ENCODE assay signal across 38 mouse cellular contexts in genomic region chr19:4091383-4091782, GRCm38 (mm10). TPM values are rescaled to one million over a fixed set of nuclear protein-coding genes. Genes with fewer than 3 reads are reported as not detected.
"Had no signal": no experiment of that assay in that cellular context is flagged by ENCODE, and none has a peak within 500 bp of the region (broad histone marks: within the 10 kb centered on the region; RNA-seq: fewer than 3 reads in every experiment).

No protein-coding gene starts in this region.

- DNase-seq: gastrocnemius, adult 2 months; gastrocnemius, postnatal 10 days; gastrocnemius, postnatal 25 days; heart, adult 18-20 months; heart, postnatal 10 days; kidney, adult 18-20 months; kidney, adult 8-10 months; kidney, postnatal 10 days; kidney, postnatal 25 days; kidney, postnatal 4 days; liver; liver, embryonic 13.5 days had no signal

- H3K27me3 ChIP-seq: hindbrain, embryonic 12.5 days; intestine, embryonic 15.5 days had no signal

- H3K4me3 ChIP-seq: gastrocnemius, adult 2 months; heart, embryonic 10.5 days; heart, embryonic 12.5 days; hindbrain, embryonic 12.5 days; intestine, embryonic 15.5 days; layer of hippocampus, adult 2 months; left cerebral cortex, adult 2 months; limb, embryonic 10.5 days; limb, embryonic 12.5 days; liver, embryonic 13.5 days had no signal

- H3K4me2 ChIP-seq: heart, embryonic 12.5 days; hindbrain, embryonic 12.5 days; hindbrain, embryonic 14.5 days; intestine, embryonic 15.5 days; limb, embryonic 12.5 days; liver, embryonic 11.5 days; liver, embryonic 13.5 days had no signal

- H3K27ac ChIP-seq: gastrocnemius, adult 2 months; heart, embryonic 10.5 days; hindbrain, embryonic 12.5 days; hindbrain, embryonic 14.5 days; intestine, embryonic 15.5 days; layer of hippocampus, adult 2 months; left cerebral cortex, adult 2 months; limb, embryonic 10.5 days; limb, embryonic 12.5 days; liver, embryonic 13.5 days had no signal

- H3K9ac ChIP-seq: heart, embryonic 12.5 days; hindbrain, embryonic 12.5 days; hindbrain, embryonic 14.5 days; intestine, embryonic 15.5 days; limb, embryonic 12.5 days; liver, embryonic 13.5 days had no signal

- H3K9me3 ChIP-seq: heart, embryonic 10.5 days; heart, embryonic 12.5 days; hindbrain, embryonic 12.5 days; intestine, embryonic 15.5 days; limb, embryonic 10.5 days; limb, embryonic 12.5 days; liver, embryonic 13.5 days had no signal

- H3K36me3 ChIP-seq: heart, embryonic 10.5 days; heart, embryonic 12.5 days; hindbrain, embryonic 12.5 days; intestine, embryonic 15.5 days; limb, embryonic 10.5 days; limb, embryonic 12.5 days; liver, embryonic 13.5 days had no signal

RNA-seq across cellular contexts. Expression of gene Cabp2, which starts 10.0 kb away (rescaled TPM):
- total RNA-seq: gastrocnemius, adult 2 months; gastrocnemius, postnatal 10 days; gastrocnemius, postnatal 25 days; gastrocnemius, postnatal 4 days; granulocyte monocyte progenitor cell, adult 5-6 weeks; heart, adult 18-20 months; heart, adult 8-10 months; heart, postnatal 10 days; heart, postnatal 25 days; hematopoietic stem cell, adult 5-6 weeks; layer of hippocampus, adult 2 months; layer of hippocampus, postnatal 10 days; layer of hippocampus, postnatal 25 days; left cerebral cortex, adult 2 months; left cerebral cortex, postnatal 14 days; left cerebral cortex, postnatal 36 days had no signal
- polyA plus RNA-seq: heart, embryonic 10.5 days; heart, embryonic 12.5 days; heart, embryonic 14.5 days; heart, embryonic 16.5 days; hindbrain, embryonic 12.5 days; hindbrain, embryonic 14.5 days; hindbrain, embryonic 16.5 days; inflammation-experienced regulatory T-cells, adult 6 months; intestine, postnatal 0 days; kidney, embryonic 14.5 days; limb, embryonic 10.5 days; limb, embryonic 12.5 days; limb, embryonic 14.5 days had no signal

RNA-seq across cellular contexts. Expression of gene Gstp3, which starts 32.0 kb away (rescaled TPM):
- total RNA-seq: gastrocnemius, adult 2 months; gastrocnemius, postnatal 25 days; granulocyte monocyte progenitor cell, adult 5-6 weeks; heart, adult 18-20 months; heart, adult 8-10 months; heart, postnatal 10 days; heart, postnatal 25 days; layer of hippocampus, adult 2 months; layer of hippocampus, postnatal 10 days; layer of hippocampus, postnatal 25 days; left cerebral cortex, adult 2 months; left cerebral cortex, postnatal 14 days; left cerebral cortex, postnatal 36 days had no signal
- polyA plus RNA-seq: heart, embryonic 10.5 days; heart, embryonic 14.5 days; hindbrain, embryonic 12.5 days; hindbrain, embryonic 14.5 days; hindbrain, embryonic 16.5 days; limb, embryonic 10.5 days; limb, embryonic 12.5 days had no signal
